Mouse (Mus musculus) kidney, postnatal 14 days (tissue): ENCODE measurements around the gene Arid1b.

Experiments used
- DNase-seq: peaks from one replicate; pipeline ENCODE4 v3.0.0; 2022; ENCODE audit warnings: mixed read lengths

Arid1b gene

GRCm38 (mm10) chr17:5327480-5328180 is 333.5 kb downstream of the Arid1b start:
- DNase-seq, result no peak

- DNase-seq, result no peak
These were observed 335.3 kb downstream of the Arid1b start for GRCm38 (mm10) chr17:5329478-5329877.

- DNase-seq, result no peak
These were observed 335.9 kb downstream of the Arid1b start for GRCm38 (mm10) chr17:5330063-5330462.

GRCm38 (mm10) chr17:5330644-5331043 is 336.5 kb downstream of the Arid1b start:
- DNase-seq, result no peak

- no peak for DNase-seq
These were observed 337.3 kb downstream of the Arid1b start for GRCm38 (mm10) chr17:5331387-5331786.

GRCm38 (mm10) chr17:5334567-5334966 is 340.4 kb downstream of the Arid1b start:
- DNase-seq, result no peak

GRCm38 (mm10) chr17:5344426-5344825 is 350.3 kb downstream of the Arid1b start:
- no peak for DNase-seq

GRCm38 (mm10) chr17:5345810-5346209 is 351.7 kb downstream of the Arid1b start:
- DNase-seq, result no peak

GRCm38 (mm10) chr17:5352901-5353300 is 358.8 kb downstream of the Arid1b start:
- peak; percentile 62 for DNase-seq

GRCm38 (mm10) chr17:5360759-5361158 is 366.6 kb downstream of the Arid1b start:
- peak; percentile 90 for DNase-seq

- DNase-seq, result no peak
These were observed 371.9 kb downstream of the Arid1b start for GRCm38 (mm10) chr17:5365992-5366398.

GRCm38 (mm10) chr17:5371032-5371431 is 376.9 kb downstream of the Arid1b start:
- DNase-seq, result no peak

GRCm38 (mm10) chr17:5371521-5371920 is 377.4 kb downstream of the Arid1b start:
- DNase-seq, result no peak

- DNase-seq, result no peak
These were observed 378.8 kb downstream of the Arid1b start for GRCm38 (mm10) chr17:5372951-5373350.

GRCm38 (mm10) chr17:5377151-5377929 is 383.2 kb downstream of the Arid1b start:
- no peak for DNase-seq

GRCm38 (mm10) chr17:5377930-5378310 is 383.8 kb downstream of the Arid1b start:
- peak; percentile 63 for DNase-seq

GRCm38 (mm10) chr17:5385694-5386093 is 391.6 kb downstream of the Arid1b start:
- no peak for DNase-seq

- no peak for DNase-seq
These were observed 392.9 kb downstream of the Arid1b start for GRCm38 (mm10) chr17:5386885-5387545.

GRCm38 (mm10) chr17:5388351-5388750 is 394.2 kb downstream of the Arid1b start:
- DNase-seq, result no peak

GRCm38 (mm10) chr17:5390682-5391081 is 396.6 kb downstream of the Arid1b start:
- no peak for DNase-seq

- no peak for DNase-seq
These were observed 401.5 kb downstream of the Arid1b start for GRCm38 (mm10) chr17:5395454-5396205.

- no peak for DNase-seq
These were observed 402.1 kb downstream of the Arid1b start for GRCm38 (mm10) chr17:5396213-5396612.
